Mouse (Mus musculus): Measurements from ENCODE around the gene Akap11. TPM values are rescaled to one million over a fixed set of nuclear protein-coding genes. Genes with fewer than 3 reads are reported as not detected.
A peak's percentile ranks its signal among the peaks of the same experiment; 100 is the strongest.

Gene Akap11
- total RNA-seq, 2 experiments from 2014 or later: 29.3 to 34.0 TPM

DNA sequence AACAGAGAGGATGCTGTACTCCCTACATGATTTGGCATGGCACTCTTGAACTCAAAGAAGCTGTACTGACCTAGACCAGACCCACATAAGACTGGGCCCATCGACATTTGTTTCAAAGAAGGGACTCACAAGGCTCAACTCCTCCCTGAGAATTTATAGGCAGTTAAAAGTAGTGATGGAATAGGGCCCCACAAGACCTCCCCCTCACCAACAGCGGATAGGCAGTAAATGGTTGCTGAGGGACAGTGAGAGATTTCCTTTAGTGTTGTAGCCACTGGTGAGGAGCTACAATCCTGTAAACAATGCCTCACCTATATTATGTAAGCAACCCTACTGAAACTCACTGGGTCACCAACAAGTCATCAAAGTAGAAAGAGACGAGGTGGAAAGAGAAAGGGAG is 6.4 kb downstream of the Akap11 start:
- intact Hi-C loops (cut with DNase I): no loop called here

DNA sequence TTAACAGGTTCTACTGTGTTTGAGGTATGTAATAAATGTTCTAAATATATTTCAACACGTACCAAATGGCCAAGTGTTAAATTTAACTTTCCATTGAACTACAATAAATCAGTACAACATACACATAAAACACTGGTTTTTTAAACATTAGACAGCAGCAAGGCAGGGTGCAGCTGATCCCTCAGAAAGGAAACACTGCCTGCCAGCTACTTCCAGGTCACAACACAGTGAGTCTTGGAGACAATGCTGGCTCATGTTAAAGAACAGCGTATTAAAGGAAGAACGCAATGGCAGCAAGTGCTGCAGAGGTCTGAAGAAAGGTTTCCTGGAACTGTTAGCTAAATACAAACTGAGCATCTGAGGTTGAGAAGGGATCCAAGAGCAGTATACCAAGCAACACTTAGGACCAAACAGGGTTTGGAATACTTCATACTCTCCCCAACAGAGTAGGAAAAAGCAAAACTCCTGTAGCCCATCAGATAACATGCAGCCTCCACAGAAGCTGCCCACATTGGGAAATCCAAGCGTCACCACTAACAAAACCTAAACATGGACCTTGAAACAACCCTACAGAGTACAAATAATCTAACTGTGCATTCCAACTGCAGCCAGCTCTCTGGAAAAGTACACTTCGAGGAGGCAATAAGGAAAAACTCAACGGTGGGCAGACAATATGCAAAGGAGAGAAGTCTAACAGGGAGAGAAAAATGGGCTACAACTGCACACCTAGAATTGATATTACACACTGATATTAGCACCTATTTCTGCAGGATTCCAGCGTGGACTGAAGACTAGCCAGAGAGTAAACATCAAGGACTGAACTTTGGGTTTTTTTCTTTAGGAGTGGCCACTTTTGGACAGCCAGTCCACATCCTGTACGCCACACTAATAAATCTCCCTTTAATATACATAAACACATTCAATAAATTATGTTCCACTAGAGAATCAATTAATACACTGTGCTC is 7.9 kb downstream of the Akap11 start:
- intact Hi-C loops (cut with DNase I): no loop called here
- DNase-seq: no peak

More for the DNA sequence above, 6.4 kb downstream of the Akap11 start:
- no peak for DNase-seq

- intact Hi-C loops (cut with DNase I): no loop called here
- DNase-seq: no peak
Measured at GRCm38 (mm10) chr14:78526907-78527306, 9.7 kb downstream of the Akap11 start.

DNA sequence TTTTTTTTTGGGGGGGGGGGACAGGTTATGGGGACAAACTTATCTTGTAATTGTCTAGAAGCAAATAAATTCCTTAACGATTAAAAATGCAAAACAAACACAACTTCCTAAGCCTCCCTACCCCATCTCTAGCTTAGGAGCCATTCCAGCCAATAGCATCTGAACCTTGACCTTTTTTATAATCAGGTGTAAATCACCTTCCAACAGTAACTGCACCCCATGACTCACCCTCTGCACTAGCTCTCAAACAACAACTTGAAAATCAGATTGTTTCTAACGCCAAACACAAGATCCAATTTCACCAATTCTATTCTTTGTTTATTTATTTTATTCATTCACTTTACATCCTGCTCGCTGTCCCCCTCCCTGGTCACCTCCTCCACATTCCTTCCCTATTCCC is 10.1 kb downstream of the Akap11 start:
- intact Hi-C loops (cut with DNase I): no loop called here
- no peak for DNase-seq

DNA sequence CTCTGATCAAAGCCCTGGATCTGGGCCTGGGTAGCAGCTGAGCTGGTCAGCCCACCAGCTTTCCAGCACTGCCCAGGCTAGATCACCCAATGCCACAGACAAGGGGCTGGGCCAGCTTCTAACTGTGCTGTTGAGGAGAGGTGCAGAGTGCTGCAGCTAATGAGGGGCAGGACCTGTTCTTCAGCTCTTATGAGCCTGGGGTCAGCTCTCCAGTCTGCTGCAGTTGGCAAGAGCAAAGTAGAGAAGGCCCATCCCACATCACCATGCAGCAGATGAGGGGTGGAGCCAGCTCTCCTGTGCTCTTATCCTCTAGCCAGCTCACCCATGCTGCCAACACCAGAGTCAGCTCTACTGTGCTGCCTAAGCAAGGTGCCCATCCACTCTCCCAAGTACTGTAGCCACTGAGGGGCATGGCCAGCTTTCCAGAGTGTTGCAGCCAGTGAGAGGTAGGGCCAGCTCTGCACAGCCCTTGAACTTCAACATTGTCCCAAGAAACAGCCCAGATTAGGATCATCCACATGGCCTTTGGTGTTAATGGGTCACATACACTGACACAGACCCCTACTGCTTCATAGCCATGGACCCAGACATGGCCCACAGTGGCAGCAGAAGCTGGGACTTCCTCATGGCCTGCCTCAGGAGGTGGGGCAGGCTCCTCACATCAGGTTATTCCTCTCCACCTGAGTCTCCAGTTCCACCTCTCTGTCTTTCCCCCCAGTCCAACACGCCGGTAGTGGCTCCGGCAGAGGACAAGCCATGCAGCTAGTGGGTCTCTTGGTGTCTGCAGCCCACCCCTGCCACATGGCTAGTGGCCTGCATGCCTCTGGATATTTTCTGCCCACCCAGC is 10.8 kb downstream of the Akap11 start:
- no peak for DNase-seq
- intact Hi-C loops (cut with DNase I): no loop called here

DNA sequence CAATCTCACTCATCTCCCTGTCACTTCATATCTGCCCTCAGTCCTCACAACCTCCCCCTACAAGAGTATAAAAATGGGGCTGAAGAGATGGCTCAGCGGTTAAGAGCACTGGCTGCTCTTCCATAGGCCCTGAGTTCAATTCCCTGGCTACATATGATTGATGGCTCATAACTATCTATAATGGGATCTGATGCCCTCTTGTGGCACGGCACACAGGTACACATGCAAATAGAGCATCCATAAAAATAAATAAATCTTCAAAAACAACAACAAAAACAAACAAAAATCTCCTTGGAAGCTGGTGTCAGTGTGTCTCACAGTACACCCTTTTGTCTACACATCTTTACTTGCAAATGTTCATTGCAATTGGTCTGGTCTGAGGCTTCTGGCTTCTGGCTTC is 11.5 kb downstream of the Akap11 start:
- DNase-seq: no peak
- intact Hi-C loops (cut with DNase I): no loop called here

GRCm38 (mm10) chr14:78510713-78511112 is 25.9 kb downstream of the Akap11 start:
- intact Hi-C loops (cut with DNase I): no loop called here
- no peak for DNase-seq

GRCm38 (mm10) chr14:78509791-78510190 is 26.8 kb downstream of the Akap11 start:
- intact Hi-C loops (cut with DNase I): no loop called here
- DNase-seq: no peak

- DNase-seq: no peak
- intact Hi-C loops (cut with DNase I): no loop called here
Measured at GRCm38 (mm10) chr14:78500578-78500977, 36.0 kb downstream of the Akap11 start.

DNA sequence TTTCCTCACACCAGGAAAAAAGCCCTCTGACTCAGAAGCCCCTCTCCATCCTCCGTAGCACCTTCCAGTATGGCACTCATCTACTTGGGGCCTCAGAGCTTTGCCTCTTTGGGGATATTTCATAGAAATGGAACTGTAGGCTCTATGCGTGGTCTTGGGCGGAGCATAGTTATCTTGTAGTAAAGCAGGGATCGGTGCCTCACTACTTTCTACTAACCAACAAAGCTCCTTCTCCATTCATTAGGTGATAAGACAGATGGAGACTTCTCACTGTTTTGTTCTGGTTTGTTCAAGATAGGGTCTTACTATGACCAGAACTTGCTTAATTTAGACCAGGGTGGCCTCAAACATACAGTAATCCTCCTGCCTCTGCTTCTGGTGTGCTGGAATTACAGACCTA is 39.9 kb downstream of the Akap11 start:
- DNase-seq: no peak
- intact Hi-C loops (cut with DNase I): no loop called here

GRCm38 (mm10) chr14:78495241-78495640 is 41.4 kb downstream of the Akap11 start:
- DNase-seq: no peak
- intact Hi-C loops (cut with DNase I): no loop called here

DNA sequence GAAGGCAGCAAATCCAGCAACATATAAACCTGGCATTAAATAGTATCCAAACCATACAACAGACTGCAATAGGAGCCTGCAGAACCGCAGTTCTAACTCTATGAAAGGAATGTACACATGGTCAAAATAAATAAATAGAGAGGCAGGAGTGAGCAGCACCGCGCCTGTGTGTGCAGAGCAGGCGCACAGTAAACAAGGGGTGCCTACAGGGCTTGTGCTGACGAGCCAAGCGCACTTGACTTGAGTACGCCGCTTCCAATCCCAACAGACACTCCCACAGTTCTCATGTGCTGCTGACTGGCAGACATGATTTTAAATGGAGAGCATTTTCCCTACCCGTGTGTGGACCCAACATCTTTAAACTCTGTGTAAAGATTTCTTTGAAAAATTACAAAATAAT is 44.0 kb downstream of the Akap11 start:
- intact Hi-C loops (cut with DNase I): no loop called here
- no peak for DNase-seq

- DNase-seq: no peak
- intact Hi-C loops (cut with DNase I): no loop called here
Measured at GRCm38 (mm10) chr14:78491432-78491831, 45.2 kb downstream of the Akap11 start.

DNA sequence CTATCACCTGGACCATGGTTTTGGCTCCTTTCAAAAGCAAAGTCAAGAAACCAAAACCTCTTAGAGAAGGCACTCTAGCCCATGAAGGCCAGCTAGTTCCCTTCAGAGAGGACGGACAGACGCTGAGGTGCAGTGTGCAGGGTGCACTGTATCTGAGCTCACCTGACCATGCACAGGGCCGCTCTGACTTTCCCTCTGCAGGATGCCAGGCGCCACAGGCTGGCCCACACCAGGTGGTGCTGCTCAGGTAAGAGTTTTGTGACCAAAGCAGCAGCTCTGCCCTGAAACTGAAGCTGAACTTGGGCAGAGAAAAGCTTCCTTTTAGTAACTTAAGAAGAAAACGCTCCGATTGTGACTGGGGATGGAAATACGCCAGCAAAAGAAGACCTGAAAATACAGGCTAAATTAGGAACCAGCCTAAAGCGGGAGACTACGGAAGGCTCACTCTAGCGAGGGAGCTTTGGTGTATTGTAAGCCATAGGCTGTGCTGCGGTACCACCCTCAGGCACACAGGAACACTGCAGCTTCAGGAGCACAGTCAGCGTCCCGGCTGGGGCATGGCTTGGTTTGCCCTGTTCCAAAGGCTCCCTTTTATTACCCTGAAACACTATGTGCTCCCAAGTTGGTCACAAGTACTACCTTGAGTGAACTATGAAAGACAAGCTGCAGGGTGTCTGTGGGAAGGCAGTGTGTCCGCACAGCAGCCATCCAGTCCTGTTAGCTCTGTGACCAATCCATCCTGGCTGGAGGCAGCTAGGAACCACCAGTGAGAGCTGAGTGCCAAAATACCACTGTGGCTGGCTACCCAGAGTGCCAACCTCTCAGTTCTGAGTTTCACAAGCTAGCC is 54.0 kb downstream of the Akap11 start:
- peak in 1 of 2 experiments; percentile 18 for DNase-seq
- intact Hi-C loops (cut with DNase I): loop anchor here (2.0 kb wide), 1 partner anchor 194 kb away; no protein-coding TSS in a partner anchor

GRCm38 (mm10) chr14:78474058-78474457 is 62.5 kb downstream of the Akap11 start:
- no peak for DNase-seq
- intact Hi-C loops (cut with DNase I): no loop called here

GRCm38 (mm10) chr14:78470714-78471113 is 65.9 kb downstream of the Akap11 start:
- intact Hi-C loops (cut with DNase I): no loop called here
- DNase-seq: no peak

DNA sequence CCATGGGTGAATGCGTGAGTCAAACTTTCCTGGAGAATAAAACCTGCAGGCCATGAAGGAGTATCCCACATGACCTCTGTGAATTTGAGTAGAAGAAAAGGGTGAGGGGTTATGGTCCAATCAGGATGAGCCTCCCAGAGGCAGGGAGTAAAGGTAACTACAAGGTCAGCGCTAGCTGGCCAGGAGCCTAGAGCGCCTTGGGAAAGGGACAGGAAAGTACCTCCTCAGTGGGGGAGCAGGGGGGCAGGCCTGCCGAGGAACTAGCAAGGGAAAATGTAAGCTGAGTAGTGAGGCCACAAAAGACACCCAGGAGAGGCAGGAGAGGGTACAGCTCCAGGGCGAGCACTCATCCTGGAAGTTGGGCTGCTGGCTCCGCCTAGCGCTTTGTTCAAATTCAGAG is 67.6 kb downstream of the Akap11 start:
- intact Hi-C loops (cut with DNase I): no loop called here
- no peak for DNase-seq

- DNase-seq: no peak
Measured at GRCm38 (mm10) chr14:78467994-78468393, 68.6 kb downstream of the Akap11 start.

DNA sequence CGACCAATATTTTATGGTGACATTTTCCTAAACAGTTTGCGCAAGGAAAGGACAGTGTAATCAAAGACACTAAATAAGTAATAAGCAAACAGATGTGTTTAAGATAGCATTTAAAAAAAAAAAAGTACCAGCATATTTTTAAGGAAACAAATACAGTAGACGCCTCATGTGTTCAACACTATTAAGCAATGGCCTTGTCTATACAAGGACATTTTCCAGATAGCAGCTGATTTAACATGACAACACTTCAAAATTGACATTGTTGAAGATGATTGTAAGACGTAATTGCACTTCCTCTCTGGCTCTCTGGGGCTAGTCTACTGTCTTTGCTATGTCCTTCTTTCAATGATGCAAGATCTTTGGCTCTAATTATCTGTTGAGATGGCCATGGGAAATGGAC is 72.3 kb downstream of the Akap11 start:
- DNase-seq: no peak
- intact Hi-C loops (cut with DNase I): no loop called here

More at GRCm38 (mm10) chr14:78467994-78468393, 68.6 kb downstream of the Akap11 start:
- intact Hi-C loops (cut with DNase I): no loop called here

DNA sequence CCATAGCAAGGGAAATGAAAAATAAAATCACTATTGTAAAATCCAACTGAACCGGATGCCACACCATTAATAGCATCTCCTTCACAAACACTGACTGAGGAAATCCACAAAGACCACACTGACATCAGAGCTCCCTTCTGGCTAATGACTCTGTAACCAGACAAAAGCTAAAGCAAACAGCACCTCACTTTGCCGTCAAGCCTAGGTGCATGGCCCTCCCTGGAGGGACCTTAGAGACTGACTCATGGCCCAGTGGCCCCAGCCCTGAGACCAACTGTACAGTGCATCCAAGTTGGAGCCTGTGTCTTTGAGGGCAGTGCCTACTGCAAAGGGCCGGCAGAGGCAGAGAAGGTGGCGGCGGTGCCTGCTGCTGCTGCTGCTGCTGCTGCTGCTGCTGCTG is 77.5 kb downstream of the Akap11 start:
- intact Hi-C loops (cut with DNase I): no loop called here
- DNase-seq: no peak

DNA sequence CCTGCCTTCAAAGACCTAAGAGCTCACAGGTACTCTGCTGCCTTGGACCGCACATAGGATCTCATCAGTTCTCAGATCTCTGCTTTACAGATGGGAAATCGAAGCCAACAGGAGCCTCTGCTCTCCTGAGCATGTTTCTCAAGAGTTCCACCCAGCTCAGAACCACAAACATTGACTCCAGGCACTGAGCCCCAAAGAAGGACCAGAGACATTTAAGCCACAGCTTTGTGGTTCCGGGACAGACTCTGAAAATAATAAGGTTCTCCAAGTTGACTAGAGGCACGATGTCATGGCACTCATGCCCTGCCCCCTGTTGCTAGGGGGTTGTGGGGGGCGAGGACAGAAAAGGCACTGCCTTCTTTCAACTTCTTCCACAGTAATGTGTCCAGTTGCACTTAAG is 77.9 kb downstream of the Akap11 start:
- no peak for DNase-seq
- intact Hi-C loops (cut with DNase I): no loop called here

Measured in heart, postnatal 36 days (tissue).